Mouse (Mus musculus) liver, embryonic 15.5 days (tissue): Measurements from ENCODE around the gene Uvrag. TPM values are rescaled to one million over a fixed set of nuclear protein-coding genes. Genes with fewer than 3 reads are reported as not detected.
A peak's percentile ranks its signal among the peaks of the same experiment; 100 is the strongest.

Experiments used
- ATAC-seq: fragments of 200-750 bp; cut with Nextera tagmentation; 2 replicates; pipeline ENCODE4 v1.8.0; 2017; ENCODE audit warnings: moderate number of reproducible peaks, mild to moderate bottlenecking, moderate library complexity; ENCODE audit not compliant: insufficient read depth
- H3K27ac ChIP-seq: fragments of 300-500 bp; sonication (generic); replicated peaks from 2 replicates; pipeline ENCODE4 v1.5.1; 2015; ENCODE audit warnings: mild to moderate bottlenecking, inconsistent platforms
- H3K27me3 ChIP-seq: fragments of 300-500 bp; sonication (generic); 2 replicates; pipeline ENCODE4 v1.6.1; 2015; ENCODE audit warnings: mild to moderate bottlenecking, inconsistent platforms
- H3K36me3 ChIP-seq: fragments of 300-500 bp; sonication (generic); replicated peaks from 2 replicates; pipeline ENCODE4 v1.6.1; 2015; ENCODE audit warnings: moderate library complexity, mild to moderate bottlenecking, inconsistent platforms
- H3K4me1 ChIP-seq: fragments of 300-500 bp; sonication (generic); replicated peaks from 2 replicates; pipeline ENCODE4 v1.6.1; 2015; ENCODE audit warnings: inconsistent platforms
- H3K4me2 ChIP-seq: fragments of 300-500 bp; sonication (generic); 2 replicates; pipeline ENCODE4 v1.6.1; 2015; ENCODE audit warnings: moderate library complexity, mild to moderate bottlenecking, inconsistent platforms
- H3K4me3 ChIP-seq: fragments of 300-500 bp; sonication (generic); replicated peaks from 2 replicates; pipeline ENCODE4 v1.5.1; 2015; ENCODE audit warnings: mild to moderate bottlenecking, inconsistent platforms
- H3K9ac ChIP-seq: fragments of 300-500 bp; sonication (generic); 2 replicates; pipeline ENCODE4 v1.6.1; 2015; ENCODE audit warnings: moderate library complexity, mild to moderate bottlenecking, inconsistent platforms
- H3K9me3 ChIP-seq: fragments of 300-500 bp; sonication (generic); replicated peaks from 2 replicates; pipeline ENCODE4 v1.6.1; 2016; ENCODE audit warnings: inconsistent platforms
- WGBS: fragments of 180-500 bp; shearing (Covaris S2); methylation state at CpG from one replicate; pipeline ENCODE4 v1.1.7; 2015; ENCODE audit warnings: mixed read lengths; ENCODE audit not compliant: insufficient replicate concordance; 5-methylcytosine and 5-hydroxymethylcytosine counted together
- polyA plus RNA-seq: library from polyadenylated mRNA; unstranded; fragments of >200 nt; fragmentation: Nextera tagmentation; extraction: Ambion mirVana; gene quantifications from 2 replicates; pipeline ENCODE4 v1.2.1, GENCODE M21; 2015

Uvrag gene
- polyA plus RNA-seq, 1 experiment from 2014 or later: 8.3 TPM

- H3K4me2 ChIP-seq: no peak overlapping the region
These were observed 145.7 kb downstream of the Uvrag start for GRCm38 (mm10) chr7:98995126-98995727.

GRCm38 (mm10) chr7:98994137-98994536 is 146.8 kb downstream of the Uvrag start:
- Histone ChIP-seq H3K36me3 (peaks cover 14% of the 10 kb centered on the region), H3K4me2 (no peak overlapping the region), H3K4me3 (no peak overlapping the region), H3K9ac (no peak overlapping the region), H3K27ac (no peak overlapping the region), H3K4me1 (peaks cover 7% of the 10 kb centered on the region; the same call in 1 of the 2 replicates), H3K27me3 (no peaks in the 10 kb centered on the region), H3K9me3 (no peaks in the 10 kb centered on the region)
- WGBS: 48% methylated on average over 6 of the region's 6 CpGs
- no peak for ATAC-seq

More at GRCm38 (mm10) chr7:98995126-98995727, 145.7 kb downstream of the Uvrag start:
- no peak for ATAC-seq
- H3K36me3 ChIP-seq: peaks cover 14% of the 10 kb centered on the region
- WGBS: 76% methylated on average over 5 of the region's 5 CpGs
- no peak overlapping the region for H3K9ac ChIP-seq
- H3K9me3 ChIP-seq: no peaks in the 10 kb centered on the region
- H3K27ac ChIP-seq: no peak overlapping the region
- no peak overlapping the region for H3K4me3 ChIP-seq
- peaks cover 7% of the 10 kb centered on the region; the same call in 1 of the 2 replicates for H3K4me1 ChIP-seq
- no peaks in the 10 kb centered on the region for H3K27me3 ChIP-seq

- WGBS: 26% methylated on average over 4 of the region's 4 CpGs
- ATAC-seq: no peak
- Histone ChIP-seq H3K27ac (no peak overlapping the region), H3K4me2 (no peak overlapping the region), H3K9ac (no peak overlapping the region), H3K27me3 (no peaks in the 10 kb centered on the region), H3K4me3 (no peak overlapping the region), H3K36me3 (peaks cover 14% of the 10 kb centered on the region), H3K4me1 (peaks cover 7% of the 10 kb centered on the region; the same call in 1 of the 2 replicates), H3K9me3 (no peaks in the 10 kb centered on the region)
These were observed 147.5 kb downstream of the Uvrag start for GRCm38 (mm10) chr7:98993395-98993794.

- H3K27me3 ChIP-seq: no peaks in the 10 kb centered on the region
- H3K9ac ChIP-seq: no peak overlapping the region
- peaks cover 21% of the 10 kb centered on the region for H3K4me1 ChIP-seq
- WGBS: 73% methylated on average over 2 of the region's 2 CpGs
- H3K4me2 ChIP-seq: no peak overlapping the region
- no peak overlapping the region for H3K27ac ChIP-seq
- H3K9me3 ChIP-seq: no peaks in the 10 kb centered on the region
- H3K36me3 ChIP-seq: peaks cover 20% of the 10 kb centered on the region
- no peak for ATAC-seq
- H3K4me3 ChIP-seq: no peak overlapping the region
These were observed 149.7 kb downstream of the Uvrag start for GRCm38 (mm10) chr7:98991204-98991761.

- Histone ChIP-seq H3K9ac (no peak overlapping the region), H3K9me3 (no peaks in the 10 kb centered on the region), H3K27ac (no peak overlapping the region), H3K4me3 (no peak overlapping the region), H3K36me3 (peaks cover 20% of the 10 kb centered on the region), H3K4me1 (peaks cover 21% of the 10 kb centered on the region), H3K27me3 (no peaks in the 10 kb centered on the region), H3K4me2 (no peak overlapping the region)
- no peak for ATAC-seq
- 49% methylated on average over 1 of the region's 1 CpGs for WGBS
These were observed 150.4 kb downstream of the Uvrag start for GRCm38 (mm10) chr7:98990510-98990909.

GRCm38 (mm10) chr7:98986962-98987441 is 153.9 kb downstream of the Uvrag start:
- peak overlapping the region; percentile 31; the same call in 1 of the 2 replicates for H3K4me2 ChIP-seq
- H3K36me3 ChIP-seq: peaks cover 20% of the 10 kb centered on the region
- peak; percentile 54; the same call in 1 of the 2 replicates for ATAC-seq
- H3K27ac ChIP-seq: no peak overlapping the region
- no peaks in the 10 kb centered on the region for H3K9me3 ChIP-seq
- H3K27me3 ChIP-seq: no peaks in the 10 kb centered on the region
- H3K9ac ChIP-seq: no peak overlapping the region
- WGBS: 38% methylated on average over 14 of the region's 14 CpGs
- H3K4me1 ChIP-seq: peaks cover 14% of the 10 kb centered on the region
- H3K4me3 ChIP-seq: no peak overlapping the region

- Histone ChIP-seq H3K27me3 (no peaks in the 10 kb centered on the region), H3K36me3 (peaks cover 13% of the 10 kb centered on the region), H3K9ac (no peak overlapping the region), H3K27ac (no peak overlapping the region), H3K4me1 (peaks cover 14% of the 10 kb centered on the region), H3K9me3 (no peaks in the 10 kb centered on the region), H3K4me2 (no peak overlapping the region), H3K4me3 (no peak overlapping the region)
- WGBS: 77% methylated on average over 2 of the region's 2 CpGs
- ATAC-seq: no peak
These were observed 155.0 kb downstream of the Uvrag start for GRCm38 (mm10) chr7:98985935-98986334.

GRCm38 (mm10) chr7:98985489-98985888 is 155.5 kb downstream of the Uvrag start:
- WGBS: 87% methylated on average over 6 of the region's 6 CpGs
- H3K36me3 ChIP-seq: peaks cover 9% of the 10 kb centered on the region
- no peak for ATAC-seq
- no peak overlapping the region for H3K9ac ChIP-seq
- H3K4me2 ChIP-seq: no peak overlapping the region
- no peak overlapping the region for H3K27ac ChIP-seq
- H3K9me3 ChIP-seq: no peaks in the 10 kb centered on the region
- no peak overlapping the region for H3K4me3 ChIP-seq
- no peaks in the 10 kb centered on the region for H3K27me3 ChIP-seq
- peaks cover 14% of the 10 kb centered on the region for H3K4me1 ChIP-seq

GRCm38 (mm10) chr7:98984319-98984718 is 156.6 kb downstream of the Uvrag start:
- Histone ChIP-seq H3K4me2 (no peak overlapping the region), H3K9me3 (no peaks in the 10 kb centered on the region), H3K27me3 (no peaks in the 10 kb centered on the region), H3K36me3 (peaks cover 9% of the 10 kb centered on the region), H3K27ac (no peak overlapping the region), H3K9ac (no peak overlapping the region), H3K4me1 (peaks cover 14% of the 10 kb centered on the region), H3K4me3 (no peak overlapping the region)
- no peak for ATAC-seq
- 70% methylated on average over 7 of the region's 7 CpGs for WGBS

GRCm38 (mm10) chr7:98983058-98983457 is 157.9 kb downstream of the Uvrag start:
- no peak overlapping the region for H3K9ac ChIP-seq
- 82% methylated on average over 12 of the region's 12 CpGs for WGBS
- H3K27me3 ChIP-seq: no peaks in the 10 kb centered on the region
- H3K4me2 ChIP-seq: no peak overlapping the region
- ATAC-seq: no peak
- H3K4me3 ChIP-seq: no peak overlapping the region
- H3K36me3 ChIP-seq: peaks cover 10% of the 10 kb centered on the region
- no peaks in the 10 kb centered on the region for H3K9me3 ChIP-seq
- H3K27ac ChIP-seq: no peak overlapping the region
- H3K4me1 ChIP-seq: peaks cover 14% of the 10 kb centered on the region

- no peak for ATAC-seq
- peaks cover 1% of the 10 kb centered on the region; the same call in 1 of the 2 replicates for H3K4me1 ChIP-seq
- 53% methylated on average over 6 of the region's 6 CpGs for WGBS
These were observed 159.5 kb downstream of the Uvrag start for GRCm38 (mm10) chr7:98981423-98981822.

More at GRCm38 (mm10) chr7:98981423-98981822, 159.5 kb downstream of the Uvrag start:
- Histone ChIP-seq H3K9me3 (no peaks in the 10 kb centered on the region), H3K27ac (no peak overlapping the region), H3K36me3 (peaks cover 6% of the 10 kb centered on the region), H3K4me3 (no peak overlapping the region), H3K4me2 (no peak overlapping the region), H3K9ac (no peak overlapping the region), H3K27me3 (no peaks in the 10 kb centered on the region)
